Mouse (Mus musculus) small intestine, adult 2 months (tissue): ENCODE measurements around the gene Hk2.

Experiments
- CTCF ChIP-seq: fragments of 200-500 bp; IDR thresholded peaks from 2 replicates; pipeline ENCODE4 v1.5.1; 2012; ENCODE audit warnings: low read depth, mild to moderate bottlenecking, control low read depth, inconsistent platforms, low read length, moderate library complexity, mixed read lengths; ENCODE audit not compliant: insufficient replicate concordance, insufficient read length; ENCODE audit errors: extremely low read depth
- POLR2A ChIP-seq: fragments of 200-500 bp; IDR thresholded peaks from 2 replicates; pipeline ENCODE4 v1.6.1; 2012; ENCODE audit warnings: low read depth, mild to moderate bottlenecking, control low read depth, inconsistent platforms, low read length, moderate library complexity

GRCm38 (mm10) chr6:82756799-82757210 is 17.4 kb downstream of the Hk2 start:
- TF ChIP-seq CTCF (no peak), POLR2A (no peak)
